Mouse (Mus musculus): ENCODE measurements at regions not wholly inside any gene's neighbourhood (a gene's known extent, or its start where the extent isn't known, plus 50 kb on each side); places are given as distances from the start of the nearest gene placed in this dataset.

GRCm38 (mm10) chr4:64535554-64536253 is 488.9 kb upstream of the Tnc start:
- H3K4me3 ChIP-seq (replicated peaks), result no peak overlapping the region
- H3K4me2 ChIP-seq, result no peak overlapping the region
- H3K4me1 ChIP-seq, result no peaks in the 10 kb centered on the region
- ATAC-seq (ENCODE audit: insufficient read depth, low FRiP score, low read depth), result no peak
- no peaks in the 10 kb centered on the region for H3K27me3 ChIP-seq (replicated peaks)
- no peaks in the 10 kb centered on the region for H3K9me3 ChIP-seq
- no peak overlapping the region for H3K9ac ChIP-seq
- H3K27ac ChIP-seq, result no peak overlapping the region
- H3K36me3 ChIP-seq, result no peaks in the 10 kb centered on the region
- WGBS, result 67% methylated on average over 6 of the region's 6 CpGs

GRCm38 (mm10) chr4:64538009-64538408 is 491.2 kb upstream of the Tnc start:
- no peak overlapping the region for H3K4me2 ChIP-seq
- no peak overlapping the region for H3K9ac ChIP-seq
- 57% methylated on average over 4 of the region's 4 CpGs for WGBS
- no peaks in the 10 kb centered on the region for H3K27me3 ChIP-seq (replicated peaks)
- no peak overlapping the region for H3K27ac ChIP-seq
- no peaks in the 10 kb centered on the region for H3K4me1 ChIP-seq
- H3K9me3 ChIP-seq, result no peaks in the 10 kb centered on the region
- H3K4me3 ChIP-seq (replicated peaks), result no peak overlapping the region
- no peak for ATAC-seq (ENCODE audit: insufficient read depth, low FRiP score, low read depth)
- no peaks in the 10 kb centered on the region for H3K36me3 ChIP-seq

- Histone ChIP-seq H3K27ac (no peak overlapping the region), H3K27me3 (replicated peaks) (no peaks in the 10 kb centered on the region), H3K9me3 (no peaks in the 10 kb centered on the region), H3K4me3 (replicated peaks) (no peak overlapping the region), H3K4me2 (no peak overlapping the region), H3K36me3 (no peaks in the 10 kb centered on the region), H3K9ac (no peak overlapping the region), H3K4me1 (no peaks in the 10 kb centered on the region)
- 81% methylated on average over 4 of the region's 4 CpGs for WGBS
- ATAC-seq (ENCODE audit: insufficient read depth, low FRiP score, low read depth), result no peak
Measured at GRCm38 (mm10) chr4:64544576-64545185, 497.9 kb upstream of the Tnc start.

- WGBS, result 65% methylated on average over 4 of the region's 4 CpGs
- no peaks in the 10 kb centered on the region for H3K36me3 ChIP-seq
- H3K4me2 ChIP-seq, result no peak overlapping the region
- H3K27ac ChIP-seq, result no peak overlapping the region
- ATAC-seq (ENCODE audit: insufficient read depth, low FRiP score, low read depth), result no peak
- H3K4me1 ChIP-seq, result no peaks in the 10 kb centered on the region
- no peak overlapping the region for H3K4me3 ChIP-seq (replicated peaks)
- no peak overlapping the region for H3K9ac ChIP-seq
- H3K27me3 ChIP-seq (replicated peaks), result no peaks in the 10 kb centered on the region
- H3K9me3 ChIP-seq, result no peaks in the 10 kb centered on the region
Measured at GRCm38 (mm10) chr4:64546386-64546785, 499.6 kb upstream of the Tnc start.

GRCm38 (mm10) chr4:64562511-64562910 is 515.7 kb upstream of the Tnc start:
- ATAC-seq (ENCODE audit: insufficient read depth, low FRiP score, low read depth), result no peak
- Histone ChIP-seq H3K4me2 (no peak overlapping the region), H3K4me3 (replicated peaks) (no peak overlapping the region), H3K9me3 (no peaks in the 10 kb centered on the region), H3K4me1 (no peaks in the 10 kb centered on the region), H3K27ac (no peak overlapping the region), H3K27me3 (replicated peaks) (no peaks in the 10 kb centered on the region), H3K36me3 (no peaks in the 10 kb centered on the region), H3K9ac (no peak overlapping the region)
- 89% methylated on average over 1 of the region's 1 CpGs for WGBS

GRCm38 (mm10) chr4:64563996-64564395 is 517.2 kb upstream of the Tnc start:
- no peak for ATAC-seq (ENCODE audit: insufficient read depth, low FRiP score, low read depth)
- no peak overlapping the region for H3K27ac ChIP-seq
- WGBS, result 76% methylated on average over 3 of the region's 3 CpGs
- no peaks in the 10 kb centered on the region for H3K4me1 ChIP-seq
- no peak overlapping the region for H3K9ac ChIP-seq
- no peak overlapping the region for H3K4me2 ChIP-seq
- H3K9me3 ChIP-seq, result no peaks in the 10 kb centered on the region
- H3K4me3 ChIP-seq (replicated peaks), result no peak overlapping the region
- no peaks in the 10 kb centered on the region for H3K36me3 ChIP-seq
- no peaks in the 10 kb centered on the region for H3K27me3 ChIP-seq (replicated peaks)

GRCm38 (mm10) chr4:64570666-64571065 is 523.9 kb upstream of the Tnc start:
- Histone ChIP-seq H3K9ac (no peak overlapping the region), H3K4me3 (replicated peaks) (no peak overlapping the region), H3K9me3 (no peaks in the 10 kb centered on the region), H3K4me1 (no peaks in the 10 kb centered on the region), H3K4me2 (no peak overlapping the region), H3K36me3 (no peaks in the 10 kb centered on the region), H3K27ac (no peak overlapping the region), H3K27me3 (replicated peaks) (no peaks in the 10 kb centered on the region)
- 67% methylated on average over 1 of the region's 1 CpGs for WGBS
- ATAC-seq (ENCODE audit: insufficient read depth, low FRiP score, low read depth), result no peak

- no peaks in the 10 kb centered on the region for H3K36me3 ChIP-seq
- H3K4me2 ChIP-seq, result no peak overlapping the region
- no peaks in the 10 kb centered on the region for H3K27me3 ChIP-seq (replicated peaks)
- 47% methylated on average over 1 of the region's 1 CpGs for WGBS
- H3K4me3 ChIP-seq (replicated peaks), result no peak overlapping the region
- no peak overlapping the region for H3K9ac ChIP-seq
- H3K9me3 ChIP-seq, result no peaks in the 10 kb centered on the region
- no peak for ATAC-seq (ENCODE audit: insufficient read depth, low FRiP score, low read depth)
- H3K27ac ChIP-seq, result no peak overlapping the region
- no peaks in the 10 kb centered on the region for H3K4me1 ChIP-seq
Measured at GRCm38 (mm10) chr4:64575901-64576300, 529.1 kb upstream of the Tnc start.

- 55% methylated on average over 8 of the region's 8 CpGs for WGBS
- Histone ChIP-seq H3K27ac (no peak overlapping the region), H3K4me2 (no peak overlapping the region), H3K4me1 (no peaks in the 10 kb centered on the region), H3K9ac (no peak overlapping the region), H3K9me3 (no peaks in the 10 kb centered on the region), H3K27me3 (replicated peaks) (no peaks in the 10 kb centered on the region), H3K36me3 (no peaks in the 10 kb centered on the region), H3K4me3 (replicated peaks) (no peak overlapping the region)
- 0 out of 2 replicates have a peak, but pooled peaks have one; percentile 35 for ATAC-seq (ENCODE audit: insufficient read depth, low FRiP score, low read depth)
Measured at GRCm38 (mm10) chr4:64595014-64595599, 528.9 kb upstream of the Pappa start.

- Histone ChIP-seq H3K27me3 (replicated peaks) (no peaks in the 10 kb centered on the region), H3K27ac (no peak overlapping the region), H3K4me2 (no peak overlapping the region), H3K9me3 (no peaks in the 10 kb centered on the region), H3K4me3 (replicated peaks) (no peak overlapping the region), H3K36me3 (no peaks in the 10 kb centered on the region), H3K9ac (no peak overlapping the region), H3K4me1 (no peaks in the 10 kb centered on the region)
- no peak for ATAC-seq (ENCODE audit: insufficient read depth, low FRiP score, low read depth)
Measured at GRCm38 (mm10) chr4:64598465-64598864, 525.5 kb upstream of the Pappa start.

- Histone ChIP-seq H3K4me2 (no peak overlapping the region), H3K4me1 (no peaks in the 10 kb centered on the region), H3K9me3 (no peaks in the 10 kb centered on the region), H3K36me3 (no peaks in the 10 kb centered on the region), H3K9ac (no peak overlapping the region), H3K27me3 (replicated peaks) (no peaks in the 10 kb centered on the region), H3K27ac (no peak overlapping the region), H3K4me3 (replicated peaks) (no peak overlapping the region)
- ATAC-seq (ENCODE audit: insufficient read depth, low FRiP score, low read depth), result no peak
- WGBS, result 81% methylated on average over 4 of the region's 4 CpGs
Measured at GRCm38 (mm10) chr4:64599222-64599621, 524.8 kb upstream of the Pappa start.

- no peaks in the 10 kb centered on the region for H3K36me3 ChIP-seq
- no peak overlapping the region for H3K27ac ChIP-seq
- no peak for ATAC-seq (ENCODE audit: insufficient read depth, low FRiP score, low read depth)
- H3K9me3 ChIP-seq, result no peaks in the 10 kb centered on the region
- H3K4me1 ChIP-seq, result no peaks in the 10 kb centered on the region
- H3K4me2 ChIP-seq, result no peak overlapping the region
- no peak overlapping the region for H3K9ac ChIP-seq
- no peaks in the 10 kb centered on the region for H3K27me3 ChIP-seq (replicated peaks)
- H3K4me3 ChIP-seq (replicated peaks), result no peak overlapping the region
Measured at GRCm38 (mm10) chr4:64622771-64623170, 501.2 kb upstream of the Pappa start.
